Mouse (Mus musculus) mature B cell (primary cell): ENCODE data around the gene Tacc2.

ENCODE experiments used
- in situ Hi-C: fragments of 300-500 bp; cut with MboI; formaldehyde crosslinking; loops from 2 replicates; pipeline ENCODE4 v1.14.3; 2019

Gene Tacc2

GRCm38 (mm10) chr7:130812407-130812806 lies 235.2 kb downstream of the Tacc2 start:
- in situ Hi-C loops = no loop called here
